Mouse (Mus musculus) limb, embryonic 15.5 days (tissue): ENCODE data around the gene Tex22. TPM values are rescaled to one million over a fixed set of nuclear protein-coding genes. Genes with fewer than 3 reads are reported as not detected.

Experiments used
- ATAC-seq: fragments of 200-750 bp; cut with Nextera tagmentation; 2 replicates; pipeline ENCODE4 v1.8.0; 2017; ENCODE audit warnings: low read depth, moderate TSS enrichment; ENCODE audit not compliant: insufficient number of reproducible peaks, low FRiP score, low TSS enrichment
- H3K27ac ChIP-seq: fragments of 300-500 bp; sonication (generic); 2 replicates; pipeline ENCODE4 v1.5.1; 2015; ENCODE audit warnings: moderate library complexity, mild to moderate bottlenecking, inconsistent platforms
- H3K27me3 ChIP-seq: fragments of 300-500 bp; sonication (generic); 2 replicates; pipeline ENCODE4 v1.6.1; 2015; ENCODE audit warnings: inconsistent platforms
- H3K36me3 ChIP-seq: fragments of 300-500 bp; sonication (generic); 2 replicates; pipeline ENCODE4 v1.6.1; 2015; ENCODE audit warnings: inconsistent platforms
- H3K4me1 ChIP-seq: fragments of 300-500 bp; sonication (generic); 2 replicates; pipeline ENCODE4 v1.6.1; 2015; ENCODE audit warnings: inconsistent platforms
- H3K4me2 ChIP-seq: fragments of 300-500 bp; sonication (generic); 2 replicates; pipeline ENCODE4 v1.6.1; 2015; ENCODE audit warnings: mild to moderate bottlenecking, inconsistent platforms
- H3K4me3 ChIP-seq: fragments of 300-500 bp; sonication (generic); 2 replicates; pipeline ENCODE4 v1.5.1; 2015; ENCODE audit warnings: mild to moderate bottlenecking, inconsistent platforms
- H3K9ac ChIP-seq: fragments of 300-500 bp; sonication (generic); 2 replicates; pipeline ENCODE4 v1.6.1; 2015; ENCODE audit warnings: inconsistent platforms
- H3K9me3 ChIP-seq: fragments of 300-500 bp; sonication (generic); 2 replicates; pipeline ENCODE4 v1.6.1; 2016; ENCODE audit warnings: inconsistent platforms
- WGBS: fragments of 180-500 bp; shearing (Covaris S2); methylation state at CpG from one replicate; pipeline ENCODE4 v1.1.7; 2015; 5-methylcytosine and 5-hydroxymethylcytosine counted together
- polyA plus RNA-seq: library from polyadenylated mRNA; unstranded; fragments of >200 nt; fragmentation: Nextera tagmentation; extraction: Ambion mirVana; gene quantifications from 2 replicates; pipeline ENCODE4 v1.2.1, GENCODE M21; 2015

Gene Tex22
- polyA plus RNA-seq, 1 experiment from 2014 or later: not detected

GRCm38 (mm10) chr12:113061606-113062005, 12.7 kb upstream of the Tex22 start:
- Histone ChIP-seq H3K4me2 (no peak overlapping the region), H3K36me3 (peaks cover 98% of the 10 kb centered on the region), H3K9ac (no peak overlapping the region), H3K27me3 (no peaks in the 10 kb centered on the region), H3K9me3 (no peaks in the 10 kb centered on the region), H3K4me3 (no peak overlapping the region), H3K4me1 (no peaks in the 10 kb centered on the region), H3K27ac (no peak overlapping the region)
- ATAC-seq: no peak
- WGBS: 82% methylated on average over 9 of the region's 9 CpGs

GRCm38 (mm10) chr12:113062201-113062600, 12.1 kb upstream of the Tex22 start:
- H3K36me3 ChIP-seq: peaks cover 98% of the 10 kb centered on the region

GRCm38 (mm10) chr12:113063700-113064099, 10.6 kb upstream of the Tex22 start:
- H3K4me2 ChIP-seq: no peak overlapping the region
- ATAC-seq: no peak
- no peaks in the 10 kb centered on the region for H3K27me3 ChIP-seq
- H3K27ac ChIP-seq: no peak overlapping the region
- no peak overlapping the region for H3K4me3 ChIP-seq
- WGBS: 92% methylated on average over 7 of the region's 7 CpGs
- no peaks in the 10 kb centered on the region for H3K4me1 ChIP-seq
- H3K9ac ChIP-seq: no peak overlapping the region
- H3K36me3 ChIP-seq: peaks cover 98% of the 10 kb centered on the region
- no peaks in the 10 kb centered on the region for H3K9me3 ChIP-seq

More at GRCm38 (mm10) chr12:113062201-113062600, 12.1 kb upstream of the Tex22 start:
- H3K4me1 ChIP-seq: no peaks in the 10 kb centered on the region
- no peaks in the 10 kb centered on the region for H3K27me3 ChIP-seq
- H3K9me3 ChIP-seq: no peaks in the 10 kb centered on the region
- no peak overlapping the region for H3K4me2 ChIP-seq
- no peak overlapping the region for H3K27ac ChIP-seq
- H3K9ac ChIP-seq: no peak overlapping the region
- no peak for ATAC-seq
- H3K4me3 ChIP-seq: no peak overlapping the region
- WGBS: 77% methylated on average over 10 of the region's 10 CpGs

- Histone ChIP-seq H3K9me3 (no peaks in the 10 kb centered on the region), H3K4me1 (no peaks in the 10 kb centered on the region), H3K27ac (no peak overlapping the region), H3K9ac (no peak overlapping the region), H3K4me2 (no peak overlapping the region), H3K36me3 (peaks cover 89% of the 10 kb centered on the region), H3K4me3 (no peak overlapping the region), H3K27me3 (no peaks in the 10 kb centered on the region)
- WGBS: 90% methylated on average over 7 of the region's 7 CpGs
- no peak for ATAC-seq
Measured at GRCm38 (mm10) chr12:113068002-113068401, 6.3 kb upstream of the Tex22 start.

GRCm38 (mm10) chr12:113069389-113069788, 4.9 kb upstream of the Tex22 start:
- Histone ChIP-seq H3K4me1 (peaks cover 9% of the 10 kb centered on the region), H3K36me3 (peaks cover 75% of the 10 kb centered on the region), H3K27ac (no peak overlapping the region), H3K4me3 (no peak overlapping the region), H3K9me3 (no peaks in the 10 kb centered on the region), H3K9ac (no peak overlapping the region), H3K4me2 (no peak overlapping the region), H3K27me3 (no peaks in the 10 kb centered on the region)
- no peak for ATAC-seq
- 97% methylated on average over 6 of the region's 6 CpGs for WGBS

- Histone ChIP-seq H3K9me3 (no peaks in the 10 kb centered on the region), H3K4me1 (peaks cover 21% of the 10 kb centered on the region), H3K9ac (no peak overlapping the region), H3K4me2 (no peak overlapping the region), H3K27ac (no peak overlapping the region), H3K4me3 (no peak overlapping the region), H3K36me3 (peaks cover 57% of the 10 kb centered on the region), H3K27me3 (no peaks in the 10 kb centered on the region)
- WGBS: 90% methylated on average over 6 of the region's 6 CpGs
- ATAC-seq: no peak
Measured at GRCm38 (mm10) chr12:113071321-113071720, 3.0 kb upstream of the Tex22 start.

GRCm38 (mm10) chr12:113071827-113072226, 2.5 kb upstream of the Tex22 start:
- Histone ChIP-seq H3K4me3 (no peak overlapping the region), H3K27me3 (no peaks in the 10 kb centered on the region), H3K9me3 (no peaks in the 10 kb centered on the region), H3K27ac (no peak overlapping the region), H3K4me1 (peaks cover 21% of the 10 kb centered on the region), H3K9ac (no peak overlapping the region), H3K36me3 (peaks cover 52% of the 10 kb centered on the region), H3K4me2 (no peak overlapping the region)
- WGBS: 65% methylated on average over 6 of the region's 6 CpGs
- no peak for ATAC-seq

GRCm38 (mm10) chr12:113073420-113074328, 628 bp upstream of the Tex22 start:
- Histone ChIP-seq H3K27me3 (no peaks in the 10 kb centered on the region), H3K4me1 (peaks cover 21% of the 10 kb centered on the region), H3K4me2 (peak overlapping the region; percentile 95), H3K27ac (peak overlapping the region; percentile 90), H3K4me3 (peak overlapping the region; percentile 53), H3K9ac (0 out of 2 replicates have a peak overlapping the region, but pooled peaks have one; percentile 1), H3K36me3 (peaks cover 34% of the 10 kb centered on the region), H3K9me3 (no peaks in the 10 kb centered on the region)
- ATAC-seq: peak; percentile 9; the same call in 1 of the 2 replicates
- WGBS: 10% methylated on average over 15 of the region's 15 CpGs

- H3K4me2 ChIP-seq: peak overlapping the region; percentile 95
- H3K36me3 ChIP-seq: peaks cover 20% of the 10 kb centered on the region
- H3K9ac ChIP-seq: 0 out of 2 replicates have a peak overlapping the region, but pooled peaks have one; percentile 47
- H3K9me3 ChIP-seq: no peaks in the 10 kb centered on the region
- H3K4me3 ChIP-seq: peak overlapping the region; percentile 53
- no peaks in the 10 kb centered on the region for H3K27me3 ChIP-seq
- 3% methylated on average over 10 of the region's 10 CpGs for WGBS
- ATAC-seq: peak; percentile 56; the same call in 1 of the 2 replicates
- peak overlapping the region; percentile 90 for H3K27ac ChIP-seq
- H3K4me1 ChIP-seq: peaks cover 21% of the 10 kb centered on the region
Measured at GRCm38 (mm10) chr12:113075063-113075454, 757 bp downstream of the Tex22 start.

- no peak overlapping the region for H3K27ac ChIP-seq
- peaks cover 21% of the 10 kb centered on the region for H3K4me1 ChIP-seq
- peak overlapping the region; percentile 95 for H3K4me2 ChIP-seq
- no peak overlapping the region for H3K9ac ChIP-seq
- H3K4me3 ChIP-seq: no peak overlapping the region
- no peak for ATAC-seq
- no peaks in the 10 kb centered on the region for H3K27me3 ChIP-seq
- peaks cover 16% of the 10 kb centered on the region for H3K36me3 ChIP-seq
- no peaks in the 10 kb centered on the region for H3K9me3 ChIP-seq
- 56% methylated on average over 6 of the region's 6 CpGs for WGBS
Measured at GRCm38 (mm10) chr12:113075486-113075885, 1.2 kb downstream of the Tex22 start.

GRCm38 (mm10) chr12:113087276-113087675, 13.0 kb downstream of the Tex22 start:
- Histone ChIP-seq H3K36me3 (no peaks in the 10 kb centered on the region), H3K9me3 (no peaks in the 10 kb centered on the region), H3K4me3 (no peak overlapping the region), H3K27ac (no peak overlapping the region), H3K9ac (no peak overlapping the region), H3K27me3 (no peaks in the 10 kb centered on the region), H3K4me1 (no peaks in the 10 kb centered on the region), H3K4me2 (no peak overlapping the region)
- ATAC-seq: no peak
- 81% methylated on average over 2 of the region's 3 CpGs for WGBS

GRCm38 (mm10) chr12:113088026-113088425, 13.7 kb downstream of the Tex22 start:
- Histone ChIP-seq H3K4me3 (no peak overlapping the region), H3K36me3 (no peaks in the 10 kb centered on the region), H3K27me3 (no peaks in the 10 kb centered on the region), H3K4me2 (no peak overlapping the region), H3K9me3 (no peaks in the 10 kb centered on the region), H3K9ac (no peak overlapping the region), H3K27ac (no peak overlapping the region), H3K4me1 (no peaks in the 10 kb centered on the region)
- 47% methylated on average over 4 of the region's 4 CpGs for WGBS
- no peak for ATAC-seq
